Mouse (Mus musculus) ES-E14 (cell line): ENCODE measurements around the gene Senp1. TPM values are rescaled to one million over a fixed set of nuclear protein-coding genes. Genes with fewer than 3 reads are reported as not detected.

Source experiments
- DNase-seq: peaks from one replicate; pipeline ENCODE4 v3.0.0-alpha.2; 2013; ENCODE audit warnings: low read depth, low spot score
- H3K27ac ChIP-seq: 2 replicates; pipeline ENCODE4 v1.5.1; 2012; ENCODE audit warnings: low read depth, mild to moderate bottlenecking, low read length, moderate library complexity, mixed read lengths; ENCODE audit not compliant: poor library complexity, insufficient read depth, severe bottlenecking
- H3K36me3 ChIP-seq: 2 replicates; pipeline ENCODE4 v1.6.1; 2012; ENCODE audit warnings: mild to moderate bottlenecking, low read length, moderate library complexity, mixed read lengths; ENCODE audit not compliant: control insufficient read depth, poor library complexity, insufficient read depth, severe bottlenecking
- H3K4me1 ChIP-seq, 2 experiments: fragments of 150-350 bp in 1 of 2; sonication (generic) in 1 of 2; 2 replicates each; pipeline ENCODE4 v1.6.1; 2012; ENCODE audit warnings: low read length in 2 of 2, mild to moderate bottlenecking in 1 of 2, mixed read lengths in 1 of 2; ENCODE audit not compliant: control insufficient read depth in 2 of 2, insufficient read depth in 2 of 2, poor library complexity in 1 of 2
- H3K4me3 ChIP-seq, 2 experiments: fragments of 150-350 bp in 1 of 2; sonication (generic) in 1 of 2; 2 replicates each; pipeline ENCODE4 v1.5.1; 2012; ENCODE audit warnings: low read length in 2 of 2, low read depth in 1 of 2, mild to moderate bottlenecking in 1 of 2, mixed read lengths in 1 of 2; ENCODE audit not compliant: insufficient read depth in 1 of 2, poor library complexity in 1 of 2, severe bottlenecking in 1 of 2
- H3K9ac ChIP-seq: 2 replicates; pipeline ENCODE4 v1.6.1; 2012; ENCODE audit warnings: low read depth, mild to moderate bottlenecking, low read length, mixed read lengths; ENCODE audit not compliant: poor library complexity, insufficient read depth, severe bottlenecking
- H3K9me3 ChIP-seq: fragments of 150-350 bp; sonication (generic); 2 replicates; pipeline ENCODE4 v1.6.1; 2012; ENCODE audit warnings: low read depth, mild to moderate bottlenecking, low read length; ENCODE audit not compliant: control insufficient read depth, insufficient read depth
- CHD2 ChIP-seq: IDR thresholded peaks from 2 replicates; pipeline ENCODE4 v1.6.1; 2014; ENCODE audit warnings: mild to moderate bottlenecking, low read depth, low read length, inconsistent platforms
- HCFC1 ChIP-seq: IDR thresholded peaks from 2 replicates; pipeline ENCODE4 v1.6.1; 2012; ENCODE audit warnings: low read length, inconsistent platforms, borderline replicate concordance; ENCODE audit not compliant: insufficient read depth
- MAFK ChIP-seq: IDR thresholded peaks from 2 replicates; pipeline ENCODE4 v1.6.1; 2014; ENCODE audit warnings: mild to moderate bottlenecking, low read depth, low read length, inconsistent platforms; ENCODE audit not compliant: insufficient read depth
- ZC3H11A ChIP-seq: IDR thresholded peaks from 2 replicates; pipeline ENCODE4 v1.6.1; 2012; ENCODE audit warnings: low read depth, mild to moderate bottlenecking, inconsistent platforms, low read length, borderline replicate concordance
- ZNF384 ChIP-seq: IDR thresholded peaks from 2 replicates; pipeline ENCODE4 v1.6.1; 2012; ENCODE audit warnings: low read depth, low read length, inconsistent platforms
- in situ Hi-C, 2 experiments: fragments of 600-800 bp; cut with MboI; formaldehyde crosslinking; loops; one replicate each; pipeline ENCODE4 v1.15.1; 2025; ENCODE audit warnings: low sequenced_read_pairs in 2 of 2, inconsistent platforms in 1 of 2; ENCODE audit not compliant: unreplicated experiment in 2 of 2
- total RNA-seq: library from RNA; depleted of rRNA; stranded (reverse); fragments of 300-350 nt; gene quantifications from 2 replicates; pipeline ENCODE4 v1.2.3, GENCODE M21; 2012

Senp1 gene
- total RNA-seq, 1 experiment, result 27.2 TPM

GRCm38 (mm10) chr15:98107230-98107629 is 13.7 kb upstream of the Senp1 start:
- Histone ChIP-seq H3K9me3 (no peaks in the 10 kb centered on the region), H3K4me1 (peaks cover 1 to 12% of the 10 kb centered on the region in 2 experiments; a peak in 2 of 4 replicates), H3K9ac (no peak overlapping the region), H3K36me3 (no peaks in the 10 kb centered on the region), H3K27ac (no peak overlapping the region), H3K4me3 (peak overlapping the region in 1 of 2 experiments; percentile 12; a peak in 1 of 4 replicates)
- TF ChIP-seq CHD2 (no peak), HCFC1 (no peak), ZC3H11A (no peak), ZNF384 (no peak), MAFK (no peak)
- DNase-seq, result no peak
- in situ Hi-C loops, result no loop called here

GRCm38 (mm10) chr15:98106506-98106905 is 13.0 kb upstream of the Senp1 start:
- TF ChIP-seq CHD2, result no peak
- TF ChIP-seq ZNF384, result no peak
- no peak for TF ChIP-seq HCFC1
- TF ChIP-seq ZC3H11A, result no peak
- no peak for TF ChIP-seq MAFK
- H3K27ac ChIP-seq, result no peak overlapping the region
- H3K9ac ChIP-seq, result no peak overlapping the region
- H3K9me3 ChIP-seq, result no peaks in the 10 kb centered on the region
- H3K4me3 ChIP-seq, result no peak overlapping the region
- H3K36me3 ChIP-seq, result no peaks in the 10 kb centered on the region
- H3K4me1 ChIP-seq, result peaks cover 1 to 8% of the 10 kb centered on the region in 2 experiments; a peak in 2 of 4 replicates
- DNase-seq, result no peak
- in situ Hi-C loops, result no loop called here

GRCm38 (mm10) chr15:98102401-98102800 is 8.9 kb upstream of the Senp1 start:
- TF ChIP-seq ZC3H11A, result no peak
- no peak for TF ChIP-seq MAFK
- no peak for TF ChIP-seq HCFC1
- no peak for TF ChIP-seq ZNF384
- TF ChIP-seq CHD2, result no peak
- Histone ChIP-seq H3K9me3 (no peaks in the 10 kb centered on the region), H3K36me3 (no peaks in the 10 kb centered on the region), H3K27ac (no peak overlapping the region), H3K9ac (no peak overlapping the region), H3K4me3 (no peak overlapping the region), H3K4me1 (peaks cover 0 to 5% of the 10 kb centered on the region in 2 experiments; a peak in 1 of 4 replicates)
- in situ Hi-C loops, result no loop called here
- DNase-seq, result no peak

GRCm38 (mm10) chr15:98098519-98098918 is 5.0 kb upstream of the Senp1 start:
- H3K9ac ChIP-seq, result peak overlapping the region; percentile 63
- in situ Hi-C loops, result loop anchor here in 1 of 2 experiments (5.0 kb wide), 1 partner anchor 54 kb away; no protein-coding TSS in a partner anchor

GRCm38 (mm10) chr15:98096957-98097356 is 3.4 kb upstream of the Senp1 start:
- H3K4me1 ChIP-seq, result peaks cover 0 to 3% of the 10 kb centered on the region in 2 experiments; a peak in 1 of 4 replicates
- H3K9me3 ChIP-seq, result no peaks in the 10 kb centered on the region
- no peak for TF ChIP-seq MAFK
- no peak for TF ChIP-seq HCFC1
- TF ChIP-seq ZNF384, result no peak
- in situ Hi-C loops, result loop anchor here in 1 of 2 experiments (5.0 kb wide), 1 partner anchor 55 kb away; no protein-coding TSS in a partner anchor
- no peaks in the 10 kb centered on the region; the same call in 1 of the 2 replicates for H3K36me3 ChIP-seq
- no peak overlapping the region for H3K27ac ChIP-seq
- DNase-seq, result no peak
- H3K4me3 ChIP-seq, result no peak overlapping the region
- no peak overlapping the region for H3K9ac ChIP-seq

More at GRCm38 (mm10) chr15:98098519-98098918, 5.0 kb upstream of the Senp1 start:
- DNase-seq, result no peak
- Histone ChIP-seq H3K36me3 (no peaks in the 10 kb centered on the region; the same call in 1 of the 2 replicates), H3K27ac (no peak overlapping the region), H3K4me3 (peak overlapping the region; percentile 57 to 64), H3K9me3 (no peaks in the 10 kb centered on the region), H3K4me1 (peaks cover 0 to 3% of the 10 kb centered on the region in 2 experiments; a peak in 1 of 4 replicates)
- TF ChIP-seq HCFC1 (no peak), ZC3H11A (no peak), MAFK (0 out of 2 replicates have a peak, but pooled peaks have one; percentile 4)
